ENCODE assay signal across 15 mouse cellular contexts in genomic region chr7:100876771-100877170, GRCm38 (mm10). TPM values are rescaled to one million over a fixed set of nuclear protein-coding genes. Genes with fewer than 3 reads are reported as not detected.
A peak's percentile ranks its signal among the peaks of the same experiment; 100 is the strongest.
DNase-seq lines count a peak whose midpoint lies in the region; ATAC-seq lines count a peak whose summit lies in the region.
"Had no signal": no experiment of that assay in that cellular context is flagged by ENCODE, and none has a peak within 500 bp of the region (broad histone marks: within the 10 kb centered on the region; RNA-seq: fewer than 3 reads in every experiment).

No protein-coding gene starts in this region.

- peak overlapping the region; percentile 81 for H3K27ac ChIP-seq in kidney, embryonic 15.5 days
- peak overlapping the region; percentile 85; the same call in 1 of the 2 replicates for H3K27ac ChIP-seq in lung, embryonic 15.5 days
- H3K27ac ChIP-seq: forebrain, embryonic 15.5 days; hindbrain, embryonic 15.5 days had no signal

- WGBS in kidney, embryonic 15.5 days: 90% methylated on average over 9 of the region's 9 CpGs
- 84% methylated on average over 9 of the region's 9 CpGs for WGBS in lung, embryonic 15.5 days

- no peaks in the 10 kb centered on the region for H3K27me3 ChIP-seq in kidney, embryonic 15.5 days
- no peaks in the 10 kb centered on the region for H3K27me3 ChIP-seq in lung, embryonic 15.5 days
- H3K27me3 ChIP-seq: forebrain, embryonic 15.5 days; hindbrain, embryonic 15.5 days had no signal

- no peak; the same call in 1 of the 2 replicates for ATAC-seq in kidney, embryonic 15.5 days (replicated peaks; ENCODE audit: low FRiP score)
- no peak for ATAC-seq in lung, embryonic 15.5 days (ENCODE audit: borderline replicate concordance, extremely low read depth, low FRiP score, low TSS enrichment)
- ATAC-seq: forebrain, embryonic 15.5 days had no signal

- peaks cover 17% of the 10 kb centered on the region for H3K4me1 ChIP-seq in kidney, embryonic 15.5 days
- H3K4me1 ChIP-seq in lung, embryonic 15.5 days: 0 out of 2 replicates have a peak, but pooled peaks cover 9% of the 10 kb centered on the region
- H3K4me1 ChIP-seq: hindbrain, embryonic 15.5 days had no signal

- no peak overlapping the region for H3K4me3 ChIP-seq in kidney, embryonic 15.5 days (replicated peaks)
- no peak overlapping the region for H3K4me3 ChIP-seq in lung, embryonic 15.5 days
- H3K4me3 ChIP-seq: forebrain, embryonic 15.5 days; hindbrain, embryonic 15.5 days had no signal

- H3K4me2 ChIP-seq in kidney, embryonic 15.5 days: no peak overlapping the region
- no peak overlapping the region for H3K4me2 ChIP-seq in lung, embryonic 15.5 days
- H3K4me2 ChIP-seq: forebrain, embryonic 15.5 days; hindbrain, embryonic 15.5 days had no signal

- no peak overlapping the region for H3K9ac ChIP-seq in kidney, embryonic 15.5 days
- no peak overlapping the region for H3K9ac ChIP-seq in lung, embryonic 15.5 days
- H3K9ac ChIP-seq: forebrain, embryonic 15.5 days; hindbrain, embryonic 15.5 days had no signal

- H3K9me3 ChIP-seq in kidney, embryonic 15.5 days (replicated peaks): no peaks in the 10 kb centered on the region
- no peaks in the 10 kb centered on the region for H3K9me3 ChIP-seq in lung, embryonic 15.5 days
- H3K9me3 ChIP-seq: forebrain, embryonic 15.5 days; hindbrain, embryonic 15.5 days had no signal

- H3K36me3 ChIP-seq in kidney, embryonic 15.5 days: peaks cover 97% of the 10 kb centered on the region
- peaks cover 93% of the 10 kb centered on the region for H3K36me3 ChIP-seq in lung, embryonic 15.5 days

- DNase-seq in heart, adult 11 months: peak; percentile 93
- no peak for DNase-seq in heart, postnatal 4 days
- DNase-seq in kidney, adult 18-20 months: no peak
- DNase-seq in lung, postnatal 10 days: no peak
- no peak for DNase-seq in cerebellum, postnatal 10 days
- DNase-seq: adrenal gland, adult 2 months; adrenal gland, postnatal 25 days; cerebellum, adult 11 months; cerebellum, adult 8-10 months; gastrocnemius, postnatal 10 days; kidney, adult 11 months had no signal

RNA-seq across cellular contexts. Expression of gene Relt, which starts 13.5 kb away (rescaled TPM):
- total RNA-seq in heart, postnatal 4 days (2021): 1 to 10 TPM; 5.6 to 6.4 TPM
- polyA plus RNA-seq in kidney, embryonic 15.5 days (2015; fragmentation: Nextera tagmentation; extraction: Ambion mirVana): 3.8 and 4.9 TPM in 2 replicates
- polyA plus RNA-seq in lung, embryonic 15.5 days (2015; fragmentation: Nextera tagmentation; extraction: Ambion mirVana): 3.6 and 4.6 TPM in 2 replicates

RNA-seq across cellular contexts. Expression of gene Arhgef17, which starts 55.1 kb away (rescaled TPM):
- 10 to 100 TPM; 37.0 to 38.4 TPM for total RNA-seq in heart, postnatal 4 days (2021)
- 9.1 and 12.2 TPM in 2 replicates for polyA plus RNA-seq in kidney, embryonic 15.5 days (2015; fragmentation: Nextera tagmentation; extraction: Ambion mirVana)
- 10.8 TPM in 2 replicates for polyA plus RNA-seq in lung, embryonic 15.5 days (2015; fragmentation: Nextera tagmentation; extraction: Ambion mirVana)
